Mouse (Mus musculus): ENCODE results near the gene Cntrob.
A peak's percentile ranks its signal among the peaks of the same experiment; 100 is the strongest.

The Cntrob gene

GRCm38 (mm10) chr11:69297799-69298198 lies 25.8 kb downstream of the Cntrob start:
- peak; percentile 21 for DNase-seq

GRCm38 (mm10) chr11:69295286-69295685 lies 28.3 kb downstream of the Cntrob start:
- peak; percentile 29 for DNase-seq

- no peak for DNase-seq
Observed at GRCm38 (mm10) chr11:69291111-69291510, 32.5 kb downstream of the Cntrob start.

- DNase-seq, result no peak
Observed at GRCm38 (mm10) chr11:69277267-69277666, 46.3 kb downstream of the Cntrob start.

GRCm38 (mm10) chr11:69276081-69276480 lies 47.5 kb downstream of the Cntrob start:
- DNase-seq, result no peak

GRCm38 (mm10) chr11:69275650-69276049 lies 47.9 kb downstream of the Cntrob start:
- DNase-seq, result no peak

GRCm38 (mm10) chr11:69272122-69272740 lies 51.3 kb downstream of the Cntrob start:
- DNase-seq, result peak; percentile 79

GRCm38 (mm10) chr11:69269575-69269974 lies 54.0 kb downstream of the Cntrob start:
- peak; percentile 78 for DNase-seq

GRCm38 (mm10) chr11:69268100-69268499 lies 55.5 kb downstream of the Cntrob start:
- peak; percentile 19 for DNase-seq

- no peak for DNase-seq
Observed at GRCm38 (mm10) chr11:69267341-69267740, 56.2 kb downstream of the Cntrob start.

- DNase-seq, result peak; percentile 91
Observed at GRCm38 (mm10) chr11:69266253-69266652, 57.3 kb downstream of the Cntrob start.

GRCm38 (mm10) chr11:69265410-69265809 lies 58.2 kb downstream of the Cntrob start:
- no peak for DNase-seq

GRCm38 (mm10) chr11:69264276-69264675 lies 59.3 kb downstream of the Cntrob start:
- DNase-seq, result no peak

- no peak for DNase-seq
Observed at GRCm38 (mm10) chr11:69260111-69260510, 63.5 kb downstream of the Cntrob start.

- peak; percentile 33 for DNase-seq
Observed at GRCm38 (mm10) chr11:69258287-69258686, 65.3 kb downstream of the Cntrob start.

- no peak for DNase-seq
Observed at GRCm38 (mm10) chr11:69257807-69258206, 65.8 kb downstream of the Cntrob start.

- no peak for DNase-seq
Observed at GRCm38 (mm10) chr11:69257072-69257471, 66.5 kb downstream of the Cntrob start.

- DNase-seq, result no peak
Observed at GRCm38 (mm10) chr11:69254808-69255207, 68.8 kb downstream of the Cntrob start.

- no peak for DNase-seq
Observed at GRCm38 (mm10) chr11:69253131-69253530, 70.4 kb downstream of the Cntrob start.

- no peak for DNase-seq
Observed at GRCm38 (mm10) chr11:69251953-69252352, 71.6 kb downstream of the Cntrob start.

GRCm38 (mm10) chr11:69251135-69251842 lies 72.3 kb downstream of the Cntrob start:
- DNase-seq, result no peak

GRCm38 (mm10) chr11:69250106-69250505 lies 73.5 kb downstream of the Cntrob start:
- DNase-seq, result no peak

Measured in right cerebral cortex, adult 18-20 months (tissue).